In the genomic region with DNA sequence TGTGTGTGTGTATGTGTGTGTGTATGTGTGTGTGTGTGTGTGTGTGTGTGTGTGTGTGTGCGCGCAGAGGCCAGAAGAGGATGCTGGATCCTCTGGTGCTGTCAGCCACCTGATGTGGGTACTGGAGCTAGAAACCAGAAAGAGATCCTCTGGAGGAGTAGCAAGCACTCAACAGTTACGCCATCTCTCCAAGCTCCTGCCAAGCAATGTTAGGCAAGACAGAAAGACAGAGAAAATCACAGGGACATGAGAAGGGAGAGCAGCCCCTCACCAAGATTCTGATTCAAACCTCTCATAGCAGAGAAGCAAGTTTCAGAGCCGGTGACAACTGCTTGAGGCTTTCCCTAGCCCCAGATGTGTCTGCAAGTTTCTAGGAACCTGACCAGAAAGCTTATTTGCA, we compare ENCODE assay signal across 24 mouse cellular contexts. TPM values are rescaled to one million over a fixed set of nuclear protein-coding genes. Genes with fewer than 3 reads are reported as not detected.
DNase-seq lines count a peak whose midpoint lies in the region; TF ChIP-seq lines count a peak whose summit lies in the region.
"Had no signal": no experiment of that assay in that cellular context is flagged by ENCODE, and none has a peak within 500 bp of the region (broad histone marks: within the 10 kb centered on the region; RNA-seq: fewer than 3 reads in every experiment).

No protein-coding gene starts in this region.

- H3K4me1 ChIP-seq in embryonic facial prominence, embryonic 10.5 days: peaks cover 63% of the 10 kb centered on the region

- DNase-seq in gastrocnemius, adult 2 months: no peak
- no peak for DNase-seq in gastrocnemius, adult 8-10 months (ENCODE audit: low spot score in 2 of 2)
- no peak for DNase-seq in layer of hippocampus, adult 2 months (ENCODE audit: low spot score in 2 of 2)
- no peak for DNase-seq in layer of hippocampus, adult 9-11 months
- DNase-seq in lung, postnatal 10 days: peak; percentile 23
- DNase-seq in lung, postnatal 25 days (ENCODE audit: low spot score): no peak
- DNase-seq in adipocyte (ENCODE audit: low spot score): peak; percentile 79
- DNase-seq in embryonic facial prominence, embryonic 10.5 days (ENCODE audit: low spot score): no peak
- DNase-seq: adrenal gland, adult 8-10 months; adrenal gland, postnatal 25 days; B cell, adult 2 months; cerebellum, adult 11-12 months; cerebellum, adult 8-10 months; cerebellum, postnatal 10 days; cerebellum, postnatal 36 days; embryo, embryonic 11 days; gastrocnemius, postnatal 25 days; heart, adult 2 months had no signal

- peaks cover 6% of the 10 kb centered on the region; the same call in 1 of the 2 replicates for H3K36me3 ChIP-seq in embryonic facial prominence, embryonic 10.5 days (replicated peaks)
- H3K36me3 ChIP-seq: forebrain, embryonic 10.5 days; G1E; hindbrain, embryonic 12.5 days; hindbrain, embryonic 15.5 days had no signal

- intact Hi-C loops in gastrocnemius, adult 2 months (cut with DNase I): no loop called here

- 94% methylated on average over 4 of the region's 4 CpGs for WGBS in embryonic facial prominence, embryonic 10.5 days

- H3K4me3 ChIP-seq in gastrocnemius, adult 2 months: no peak overlapping the region
- H3K4me3 ChIP-seq in layer of hippocampus, adult 2 months: no peak overlapping the region
- no peak overlapping the region for H3K4me3 ChIP-seq in embryonic facial prominence, embryonic 10.5 days
- H3K4me3 ChIP-seq: forebrain, embryonic 10.5 days; forebrain, embryonic 13.5 days; heart, adult 2 months; heart, embryonic 10.5 days; hindbrain, embryonic 12.5 days; hindbrain, embryonic 15.5 days had no signal

- TF ChIP-seq CTCF in gastrocnemius, adult 2 months (IDR thresholded peaks at IDR 0.05): no peak
- no peak for TF ChIP-seq CTCF in layer of hippocampus, adult 2 months (conservative IDR thresholded peaks at IDR 0.05)

- no peaks in the 10 kb centered on the region for H3K9me3 ChIP-seq in embryonic facial prominence, embryonic 10.5 days
- H3K9me3 ChIP-seq: forebrain, embryonic 10.5 days; forebrain, embryonic 13.5 days; heart, embryonic 10.5 days; hindbrain, embryonic 12.5 days; hindbrain, embryonic 15.5 days had no signal

- H3K27me3 ChIP-seq in embryonic facial prominence, embryonic 10.5 days (replicated peaks; ENCODE audit: low read depth, poor library complexity, severe bottlenecking): no peaks in the 10 kb centered on the region
- H3K27me3 ChIP-seq: forebrain, embryonic 13.5 days; hindbrain, embryonic 12.5 days; hindbrain, embryonic 15.5 days had no signal

- H3K27ac ChIP-seq in gastrocnemius, adult 2 months: peak overlapping the region; percentile 49; the same call in 1 of the 2 replicates
- H3K27ac ChIP-seq in layer of hippocampus, adult 2 months: 0 out of 2 replicates have a peak overlapping the region, but pooled peaks have one; percentile 15
- H3K27ac ChIP-seq in embryonic facial prominence, embryonic 10.5 days (replicated peaks): no peak overlapping the region
- H3K27ac ChIP-seq: forebrain, embryonic 10.5 days; forebrain, embryonic 13.5 days; heart, adult 2 months; heart, embryonic 10.5 days; hindbrain, embryonic 12.5 days; hindbrain, embryonic 15.5 days had no signal

RNA-seq across cellular contexts. Expression of a gene that starts 5.5 kb away (rescaled TPM):
- 10 to 100 TPM; 21.8 to 41.9 TPM for total RNA-seq in gastrocnemius, adult 2 months (2021)
- 10 to 100 TPM; 27.4 to 36.6 (median 31.5) TPM for total RNA-seq in gastrocnemius, adult 8-10 months (2022)
- total RNA-seq in layer of hippocampus, adult 2 months (2021): 10 to 100 TPM; 42.2 to 45.6 TPM
- polyA plus RNA-seq in embryonic facial prominence, embryonic 10.5 days (2016; fragmentation: Nextera tagmentation; extraction: Ambion mirVana): 69.3 and 69.7 TPM in 2 replicates
- polyA plus RNA-seq: G1E had no signal

Comparison
In these comparisons a context has a peak if more than half of its experiments do, and no peak if none do; other contexts are left out.
1. DNase-seq: peak in lung, postnatal 10 days (single experiment) and adipocyte (single experiment); none in gastrocnemius, adult 2 months (single experiment), gastrocnemius, adult 8-10 months (0 of 2), layer of hippocampus, adult 2 months (0 of 2), layer of hippocampus, adult 9-11 months (single experiment), lung, postnatal 25 days (single experiment) and embryonic facial prominence, embryonic 10.5 days (single experiment).